Mouse (Mus musculus) olfactory bulb, adult 2 months (tissue): Measurements from ENCODE around the gene Tdo2.

Experiments
- CTCF ChIP-seq: fragments of 200-500 bp; IDR thresholded peaks from 2 replicates; pipeline ENCODE4 v1.5.1; 2012; ENCODE audit warnings: low read depth, mild to moderate bottlenecking, low read length, moderate library complexity; ENCODE audit not compliant: insufficient read depth
- POLR2A ChIP-seq: fragments of 200-500 bp; IDR thresholded peaks from 2 replicates; pipeline ENCODE4 v1.6.1; 2012; ENCODE audit warnings: mild to moderate bottlenecking, low read depth, low read length, moderate library complexity; ENCODE audit not compliant: insufficient read depth

GRCm38 (mm10) chr3:82014148-82014703 lies 38.2 kb upstream of the Tdo2 start:
- TF ChIP-seq CTCF (no peak), POLR2A (no peak)
